Mouse (Mus musculus): Measurements from ENCODE around the gene Klhl13. TPM values are rescaled to one million over a fixed set of nuclear protein-coding genes. Genes with fewer than 3 reads are reported as not detected.

Gene Klhl13
- 10.5 and 11.7 TPM in 2 replicates for polyA plus RNA-seq (2015; fragmentation: Nextera tagmentation; extraction: Ambion mirVana)

DNA sequence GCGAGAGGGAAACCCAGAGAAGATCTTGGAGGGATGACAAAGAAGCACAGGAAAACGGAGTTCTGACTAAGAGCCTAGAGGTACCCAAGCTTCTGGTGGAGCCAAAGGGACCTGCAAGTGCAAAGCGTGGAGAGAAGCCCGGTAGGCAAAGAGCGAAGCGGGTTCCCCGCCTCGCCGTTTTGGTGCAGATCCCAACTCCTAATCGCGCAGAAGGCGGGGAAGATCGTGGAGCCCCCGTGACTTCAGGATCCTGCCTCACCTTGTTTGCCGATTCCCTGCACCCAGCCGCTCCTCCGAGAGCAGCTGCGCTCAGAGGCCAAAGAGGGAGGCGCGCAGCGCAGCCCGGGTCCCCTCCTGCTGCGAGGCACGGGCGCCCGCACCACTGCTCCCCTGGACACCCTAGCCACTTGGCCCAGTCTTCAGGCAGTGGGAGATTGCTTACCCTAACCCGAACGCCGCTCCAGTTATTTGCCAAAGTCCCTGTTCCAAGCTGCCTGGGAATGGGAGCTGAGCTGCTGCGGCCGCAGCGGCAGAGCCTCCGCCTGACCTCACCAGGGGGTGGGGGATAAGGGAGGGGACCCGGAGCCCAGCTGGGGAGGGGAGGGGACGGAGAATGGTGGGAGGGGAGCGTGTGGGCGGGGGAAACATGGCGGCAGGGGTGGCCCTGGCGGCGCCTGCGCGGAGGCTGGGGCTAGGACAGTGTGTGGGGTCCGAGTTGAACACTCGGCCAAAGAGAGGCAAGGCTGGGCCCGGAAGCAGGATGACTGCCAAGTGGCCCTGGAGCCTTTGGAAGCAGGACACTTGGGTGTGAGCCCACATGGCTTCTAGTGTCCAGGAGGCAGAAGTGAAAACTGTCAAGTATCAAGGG lies at the start of gene Klhl13:
TSS of gene Klhl13 (minus strand) at position 569 of the 868 bp plus-strand sequence.
- H3K27me3 ChIP-seq (ENCODE audit: control insufficient read depth, insufficient read depth, low read length), result no peaks in the 10 kb centered on the region
- H3K9ac ChIP-seq (ENCODE audit: low read length), result peak within 1 kb of the TSS; percentile 63
- no peaks in the 10 kb centered on the region for H3K4me1 ChIP-seq (replicated peaks; ENCODE audit: control insufficient read depth, insufficient read depth)
- H3K36me3 ChIP-seq (ENCODE audit: control insufficient read depth, insufficient read depth, low read length), result no peaks in the 10 kb centered on the region
- WGBS, result 15% methylated on average over 36 of the region's 45 CpGs
- peak within 1 kb of the TSS; percentile 55 for H3K4me2 ChIP-seq (replicated peaks; ENCODE audit: low read depth)
- peak; percentile 57 for DNase-seq (ENCODE audit: low spot score)
- TF ChIP-seq EP300 (optimal IDR thresholded peaks at IDR 0.05), result no peak
- TF ChIP-seq CTCF (IDR thresholded peaks at IDR 0.05; ENCODE audit: low read depth), result no peak
- peak within 1 kb of the TSS; percentile 52 for H3K4me3 ChIP-seq (ENCODE audit: low read depth, low read length)
- H3K27ac ChIP-seq (replicated peaks), result peak within 1 kb of the TSS; percentile 67; the same call in 1 of the 2 replicates
- peak; percentile 81 for ATAC-seq (ENCODE audit: low FRiP score, low TSS enrichment)
- no peaks in the 10 kb centered on the region for H3K9me3 ChIP-seq (ENCODE audit: control insufficient read depth, low read length)

DNA sequence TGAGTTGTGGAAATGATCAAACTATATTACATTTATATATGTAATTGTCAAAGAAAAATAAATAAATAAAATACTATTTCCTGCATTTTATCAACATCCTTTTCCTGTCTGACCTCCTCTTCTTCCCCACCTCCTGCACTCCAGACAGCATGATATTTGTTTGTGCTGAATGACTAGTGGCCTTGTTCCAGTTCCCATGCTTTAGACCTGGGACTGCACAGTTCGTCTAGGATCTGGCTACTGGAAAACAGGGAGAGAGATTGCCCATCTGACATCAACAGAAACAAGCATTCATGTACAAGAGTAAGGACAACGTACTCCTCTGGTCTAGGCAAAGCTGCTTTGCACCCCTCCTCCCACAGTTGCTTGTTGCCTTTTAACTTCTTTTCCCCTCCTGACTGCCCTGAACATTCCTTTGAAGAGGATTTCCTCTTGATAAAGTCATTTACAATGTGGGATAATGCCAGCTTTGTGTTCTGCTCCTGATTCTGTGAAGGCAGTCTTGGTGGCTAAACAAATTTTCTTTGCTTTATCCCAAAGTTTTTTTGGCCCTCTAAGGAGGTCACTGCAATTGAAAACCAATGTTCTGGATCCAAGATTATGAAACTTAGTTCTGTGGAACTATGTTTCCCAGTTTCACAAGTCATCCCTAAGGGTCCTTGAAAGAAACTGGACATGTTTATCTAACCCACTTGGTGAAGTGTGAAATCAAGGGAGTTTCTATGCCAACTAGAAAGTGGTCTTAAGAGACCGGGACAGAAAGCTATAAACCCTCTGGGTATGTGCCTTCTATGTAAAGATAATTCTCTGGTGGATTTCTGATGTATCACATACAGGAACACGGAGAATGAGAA lies 44.6 kb upstream of the Klhl13 start:
- H3K9ac ChIP-seq (ENCODE audit: low read length), result no peak overlapping the region
- DNase-seq (ENCODE audit: low spot score) (no peak), ATAC-seq (ENCODE audit: low FRiP score, low TSS enrichment) (no peak)
- no peak overlapping the region for H3K27ac ChIP-seq (replicated peaks)
- TF ChIP-seq CTCF (IDR thresholded peaks at IDR 0.05; ENCODE audit: low read depth) (no peak), EP300 (optimal IDR thresholded peaks at IDR 0.05) (no peak)
- H3K27me3 ChIP-seq (ENCODE audit: control insufficient read depth, insufficient read depth, low read length), result no peaks in the 10 kb centered on the region
- H3K4me2 ChIP-seq (replicated peaks; ENCODE audit: low read depth), result no peak overlapping the region
- 61% methylated on average over 4 of the region's 4 CpGs for WGBS
- no peak overlapping the region for H3K4me3 ChIP-seq (ENCODE audit: low read depth, low read length)
- no peaks in the 10 kb centered on the region for H3K4me1 ChIP-seq (replicated peaks; ENCODE audit: control insufficient read depth, insufficient read depth)
- no peaks in the 10 kb centered on the region for H3K9me3 ChIP-seq (ENCODE audit: control insufficient read depth, low read length)
- no peaks in the 10 kb centered on the region for H3K36me3 ChIP-seq (ENCODE audit: control insufficient read depth, insufficient read depth, low read length)

- 49% methylated on average over 4 of the region's 4 CpGs for WGBS
- Histone ChIP-seq H3K27me3 (ENCODE audit: control insufficient read depth, insufficient read depth, low read length) (no peaks in the 10 kb centered on the region), H3K36me3 (ENCODE audit: control insufficient read depth, insufficient read depth, low read length) (no peaks in the 10 kb centered on the region), H3K4me3 (ENCODE audit: low read depth, low read length) (no peak overlapping the region), H3K9ac (ENCODE audit: low read length) (no peak overlapping the region), H3K27ac (replicated peaks) (no peak overlapping the region), H3K4me2 (replicated peaks; ENCODE audit: low read depth) (no peak overlapping the region), H3K4me1 (replicated peaks; ENCODE audit: control insufficient read depth, insufficient read depth) (no peaks in the 10 kb centered on the region), H3K9me3 (ENCODE audit: control insufficient read depth, low read length) (no peaks in the 10 kb centered on the region)
- DNase-seq (ENCODE audit: low spot score), result no peak
- no peak for ATAC-seq (ENCODE audit: low FRiP score, low TSS enrichment)
- TF ChIP-seq EP300 (optimal IDR thresholded peaks at IDR 0.05) (no peak), CTCF (IDR thresholded peaks at IDR 0.05; ENCODE audit: low read depth) (no peak)
Measured at GRCm38 (mm10) chrX:23388716-23389115, 23.8 kb upstream of the Klhl13 start.

DNA sequence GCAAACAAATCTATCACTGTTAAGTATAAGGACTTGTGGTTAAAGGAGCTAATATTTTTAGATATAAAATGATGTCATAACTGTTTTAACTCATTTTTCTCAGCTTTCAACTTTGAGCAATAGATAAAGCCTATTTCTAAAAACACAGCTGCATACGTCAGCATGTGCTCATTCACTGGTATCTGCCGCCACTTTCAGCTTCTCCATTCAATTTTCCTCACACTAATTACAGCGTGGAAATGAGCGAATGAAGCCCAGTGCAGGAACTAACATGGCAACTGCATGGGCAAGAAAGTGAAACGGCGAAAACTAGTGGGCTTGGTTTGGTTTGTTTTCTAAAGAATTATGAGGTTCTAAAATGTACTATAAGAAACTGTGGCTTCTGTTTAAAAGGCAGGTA lies 1.4 kb downstream of the Klhl13 start:
- Histone ChIP-seq H3K36me3 (ENCODE audit: control insufficient read depth, insufficient read depth, low read length) (no peaks in the 10 kb centered on the region), H3K4me3 (ENCODE audit: low read depth, low read length) (peak overlapping the region; percentile 52; the same call in 1 of the 2 replicates), H3K9me3 (ENCODE audit: control insufficient read depth, low read length) (no peaks in the 10 kb centered on the region), H3K4me2 (replicated peaks; ENCODE audit: low read depth) (peak overlapping the region; percentile 55; the same call in 1 of the 2 replicates), H3K27me3 (ENCODE audit: control insufficient read depth, insufficient read depth, low read length) (no peaks in the 10 kb centered on the region), H3K4me1 (replicated peaks; ENCODE audit: control insufficient read depth, insufficient read depth) (no peaks in the 10 kb centered on the region), H3K9ac (ENCODE audit: low read length) (no peak overlapping the region), H3K27ac (replicated peaks) (no peak overlapping the region)
- TF ChIP-seq EP300 (optimal IDR thresholded peaks at IDR 0.05), result no peak
- no peak for TF ChIP-seq CTCF (IDR thresholded peaks at IDR 0.05; ENCODE audit: low read depth)
- DNase-seq (ENCODE audit: low spot score) (no peak), ATAC-seq (ENCODE audit: low FRiP score, low TSS enrichment) (no peak)
- WGBS, result 41% methylated on average over 6 of the region's 6 CpGs

- H3K4me3 ChIP-seq (ENCODE audit: low read depth, low read length), result no peak overlapping the region
- WGBS, result 71% methylated on average over 3 of the region's 3 CpGs
Measured at GRCm38 (mm10) chrX:23360446-23360845, 4.4 kb downstream of the Klhl13 start.

More at GRCm38 (mm10) chrX:23360446-23360845, 4.4 kb downstream of the Klhl13 start:
- DNase-seq (ENCODE audit: low spot score) (no peak), ATAC-seq (ENCODE audit: low FRiP score, low TSS enrichment) (no peak)
- no peak for TF ChIP-seq CTCF (IDR thresholded peaks at IDR 0.05; ENCODE audit: low read depth)
- no peak for TF ChIP-seq EP300 (optimal IDR thresholded peaks at IDR 0.05)
- Histone ChIP-seq H3K9me3 (ENCODE audit: control insufficient read depth, low read length) (no peaks in the 10 kb centered on the region), H3K36me3 (ENCODE audit: control insufficient read depth, insufficient read depth, low read length) (no peaks in the 10 kb centered on the region), H3K27me3 (ENCODE audit: control insufficient read depth, insufficient read depth, low read length) (no peaks in the 10 kb centered on the region), H3K27ac (replicated peaks) (no peak overlapping the region), H3K4me1 (replicated peaks; ENCODE audit: control insufficient read depth, insufficient read depth) (no peaks in the 10 kb centered on the region), H3K4me2 (replicated peaks; ENCODE audit: low read depth) (no peak overlapping the region), H3K9ac (ENCODE audit: low read length) (no peak overlapping the region)
